Mouse (Mus musculus) spleen, postnatal 10 days (tissue): Measurements from ENCODE around the gene Tmem258.
"Not testable (repeated sequence)": the region's sequence is repeated elsewhere in the genome, so short reads cannot be mapped to it uniquely, and the experiment has no call there.

Source experiments
- DNase-seq, 2 experiments: peaks; one replicate each; pipeline ENCODE4 v3.0.0; 2021 to 2022; ENCODE audit warnings: low spot score in 2 of 2

Tmem258 gene

GRCm38 (mm10) chr19:10203848-10204615, at the start of gene Tmem258, which contains the start of gene Fen1:
Gene Tmem258, plus strand, starts transcription at chr19:10204014.
Gene Fen1, minus strand, starts transcription at chr19:10204169.
- DNase-seq = peak; percentile 94 to 97

GRCm38 (mm10) chr19:10157725-10158124, 46.1 kb upstream of the Tmem258 start:
- DNase-seq = no peak

- no peak for DNase-seq
Observed at GRCm38 (mm10) chr19:10163896-10164295, 39.9 kb upstream of the Tmem258 start.

- DNase-seq = peak in 1 of 2 experiments; percentile 0
Observed at GRCm38 (mm10) chr19:10165928-10166327, 37.9 kb upstream of the Tmem258 start.

- peak in 1 of 2 experiments; percentile 5 for DNase-seq
Observed at GRCm38 (mm10) chr19:10167112-10167511, 36.7 kb upstream of the Tmem258 start.

- peak in 1 of 2 experiments; percentile 1 for DNase-seq
Observed at GRCm38 (mm10) chr19:10167951-10168350, 35.9 kb upstream of the Tmem258 start.

GRCm38 (mm10) chr19:10168441-10168840, 35.4 kb upstream of the Tmem258 start:
- no peak for DNase-seq

- DNase-seq = no peak
Observed at GRCm38 (mm10) chr19:10169179-10169578, 34.6 kb upstream of the Tmem258 start.

GRCm38 (mm10) chr19:10169692-10170330, 34.0 kb upstream of the Tmem258 start:
- not testable (repeated sequence) for DNase-seq

GRCm38 (mm10) chr19:10170466-10170865, 33.3 kb upstream of the Tmem258 start:
- DNase-seq = no peak

GRCm38 (mm10) chr19:10171359-10171758, 32.5 kb upstream of the Tmem258 start:
- no peak for DNase-seq

- DNase-seq = peak in 1 of 2 experiments; percentile 15
Observed at GRCm38 (mm10) chr19:10171846-10172245, 32.0 kb upstream of the Tmem258 start.

- DNase-seq = peak; percentile 66
Observed at GRCm38 (mm10) chr19:10173116-10173718, 30.6 kb upstream of the Tmem258 start.

GRCm38 (mm10) chr19:10173844-10174539, 29.8 kb upstream of the Tmem258 start:
- DNase-seq = peak; percentile 33 to 42

GRCm38 (mm10) chr19:10174956-10175355, 28.9 kb upstream of the Tmem258 start:
- peak in 1 of 2 experiments; percentile 8 for DNase-seq

- peak in 1 of 2 experiments; percentile 2 for DNase-seq
Observed at GRCm38 (mm10) chr19:10176477-10176876, 27.3 kb upstream of the Tmem258 start.

GRCm38 (mm10) chr19:10176941-10177372, 26.9 kb upstream of the Tmem258 start:
- no peak for DNase-seq

GRCm38 (mm10) chr19:10181225-10181624, 22.6 kb upstream of the Tmem258 start:
- DNase-seq = no peak

GRCm38 (mm10) chr19:10182142-10182541, 21.7 kb upstream of the Tmem258 start:
- DNase-seq = no peak

GRCm38 (mm10) chr19:10182670-10183298, 21.0 kb upstream of the Tmem258 start, which contains the start of gene Fads1:
Gene Fads1, plus strand, starts transcription at chr19:10182888.
- peak; percentile 82 to 91 for DNase-seq

GRCm38 (mm10) chr19:10183299-10183983, 20.4 kb upstream of the Tmem258 start:
- peak in 1 of 2 experiments; percentile 72 for DNase-seq
